Mouse (Mus musculus): ENCODE results near the gene Gm3259. TPM values are rescaled to one million over a fixed set of nuclear protein-coding genes. Genes with fewer than 3 reads are reported as not detected.
"Not testable (repeated sequence)": the region's sequence is repeated elsewhere in the genome, so short reads cannot be mapped to it uniquely, and the experiment has no call there.

Gene Gm3259
- polyA plus RNA-seq (2012; rRNA removed) = not detected in 2 replicates

DNA sequence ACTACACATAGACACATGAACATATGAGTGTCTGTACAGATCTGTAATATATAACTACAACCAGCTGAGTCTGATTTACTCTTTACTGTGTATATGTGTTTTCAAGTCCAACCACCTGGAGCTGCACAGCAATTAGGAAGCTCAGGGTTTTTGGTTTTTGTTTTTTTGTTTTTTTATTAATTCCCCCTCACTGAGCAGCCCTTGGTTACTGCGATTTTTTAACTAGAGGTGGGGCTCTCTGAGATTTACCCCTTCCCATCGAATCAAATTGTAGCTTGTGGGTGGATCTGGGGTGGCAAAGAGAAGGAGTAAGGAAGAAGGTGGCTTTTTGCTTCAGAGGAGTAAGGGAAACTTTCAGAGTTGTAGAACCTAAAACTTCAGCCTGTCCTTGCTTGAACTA lies at the start of gene Gm3259:
TSS of gene Gm3259 (plus strand) at position 301 of the 400 bp plus-strand sequence.
- 27% methylated on average over 2 of the region's 2 CpGs for WGBS
- DNase-seq (ENCODE audit: low read depth, low spot score) = not testable (repeated sequence)

DNA sequence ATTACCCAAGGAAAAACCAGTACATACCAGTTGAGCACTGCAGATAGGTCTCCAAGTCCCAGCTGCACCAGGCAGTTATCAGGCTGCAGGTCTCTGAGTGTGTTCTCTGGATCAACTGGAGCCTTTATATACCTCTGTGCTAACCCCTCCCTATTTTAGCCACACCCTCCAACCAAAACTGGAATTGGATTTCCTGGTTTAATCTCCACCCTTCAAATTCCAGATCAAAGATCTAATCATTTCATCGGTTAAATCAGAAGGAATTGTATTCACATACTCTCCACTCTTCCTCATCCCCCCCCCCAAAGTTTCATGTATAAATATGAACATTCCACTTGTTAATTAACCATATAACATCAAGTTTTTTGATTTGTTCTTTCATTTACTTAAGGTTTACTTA lies 33.0 kb upstream of the Gm3259 start, which contains the start of gene Gm10424:
TSS of gene Gm10424 (minus strand) at position 101 of the 400 bp plus-strand sequence.
- not testable (repeated sequence) for DNase-seq (ENCODE audit: low read depth, low spot score)
- no CpG with 5 or more reads among the region's 1 CpGs for WGBS

Other genes starting within 250 kb of the Gm3259 start
- not detected in 2 replicates for gene Gm7942, start 199.0 kb upstream of the Gm3259 start, polyA plus RNA-seq (2012; rRNA removed)
- gene Gm16513, start 123.3 kb upstream of the Gm3259 start, polyA plus RNA-seq (2012; rRNA removed) = not detected in 2 replicates
- not detected in 2 replicates for gene Gm10424, start 33.1 kb upstream of the Gm3259 start, polyA plus RNA-seq (2012; rRNA removed)
- not detected in 2 replicates for gene D5Ertd577e, start 150.9 kb downstream of the Gm3259 start, polyA plus RNA-seq (2012; rRNA removed)
- gene Gm3286, start 204.8 kb downstream of the Gm3259 start, polyA plus RNA-seq (2012; rRNA removed) = not detected in 2 replicates